Comparison of ENCODE assay signal across 9 mouse cellular contexts in genomic region chr1:172512962-172513361, GRCm38 (mm10). TPM values are rescaled to one million over a fixed set of nuclear protein-coding genes. Genes with fewer than 3 reads are reported as not detected.
A peak's percentile ranks its signal among the peaks of the same experiment; 100 is the strongest.
DNase-seq lines count a peak whose midpoint lies in the region; ATAC-seq and TF ChIP-seq lines count a peak whose summit lies in the region.
"Had no signal": no experiment of that assay in that cellular context is flagged by ENCODE, and none has a peak within 500 bp of the region (broad histone marks: within the 10 kb centered on the region; RNA-seq: fewer than 3 reads in every experiment).

No protein-coding gene starts in this region.

- peak overlapping the region; percentile 16; the same call in 1 of the 2 replicates for H3K27ac ChIP-seq in left cerebral cortex, adult 2 months
- peak overlapping the region; percentile 83 for H3K27ac ChIP-seq in gastrocnemius, adult 2 months
- no peak overlapping the region for H3K27ac ChIP-seq in hindbrain, embryonic 14.5 days
- H3K27ac ChIP-seq in midbrain, embryonic 15.5 days: no peak overlapping the region
- H3K27ac ChIP-seq in thymus, adult 2 months (ENCODE audit: control insufficient read depth, insufficient read depth, low read length): peak overlapping the region; percentile 78

- H3K9me3 ChIP-seq in hindbrain, embryonic 14.5 days (ENCODE audit: control insufficient read depth, low read length): peaks cover 5% of the 10 kb centered on the region; the same call in 1 of the 2 replicates
- H3K9me3 ChIP-seq in midbrain, embryonic 15.5 days: no peaks in the 10 kb centered on the region

- intact Hi-C loops in left cerebral cortex, adult 2 months (cut with DNase I): no loop called here
- intact Hi-C loops in left cerebral cortex, postnatal 36 days (cut with DNase I): no loop called here
- intact Hi-C loops in gastrocnemius, adult 2 months (cut with DNase I): no loop called here

- WGBS in hindbrain, embryonic 14.5 days: 31% methylated on average over 13 of the region's 13 CpGs
- 29% methylated on average over 13 of the region's 13 CpGs for WGBS in midbrain, embryonic 15.5 days
- WGBS in thymus, adult 2 months: 3% methylated on average over 13 of the region's 13 CpGs

- H3K4me2 ChIP-seq in hindbrain, embryonic 14.5 days (replicated peaks): peak overlapping the region; percentile 17; the same call in 1 of the 2 replicates
- peak overlapping the region; percentile 10; the same call in 1 of the 2 replicates for H3K4me2 ChIP-seq in midbrain, embryonic 15.5 days

- no peak overlapping the region for H3K9ac ChIP-seq in hindbrain, embryonic 14.5 days
- H3K9ac ChIP-seq in midbrain, embryonic 15.5 days: no peak overlapping the region

- H3K27me3 ChIP-seq in hindbrain, embryonic 14.5 days (ENCODE audit: control insufficient read depth, insufficient read depth, low read length): no peaks in the 10 kb centered on the region
- no peaks in the 10 kb centered on the region for H3K27me3 ChIP-seq in midbrain, embryonic 15.5 days (replicated peaks)
- no peaks in the 10 kb centered on the region for H3K27me3 ChIP-seq in thymus, adult 2 months (ENCODE audit: control insufficient read depth, insufficient read depth, low read length)

- H3K36me3 ChIP-seq in hindbrain, embryonic 14.5 days (replicated peaks; ENCODE audit: control insufficient read depth, insufficient read depth): no peaks in the 10 kb centered on the region
- no peaks in the 10 kb centered on the region for H3K36me3 ChIP-seq in midbrain, embryonic 15.5 days (replicated peaks)
- no peaks in the 10 kb centered on the region for H3K36me3 ChIP-seq in thymus, adult 2 months (ENCODE audit: control insufficient read depth, insufficient read depth, low read length)

- TF ChIP-seq CTCF in left cerebral cortex, adult 2 months (IDR thresholded peaks at IDR 0.05): peak; percentile 17
- TF ChIP-seq CTCF in gastrocnemius, adult 2 months (IDR thresholded peaks at IDR 0.05): peak; percentile 36
- no peak for TF ChIP-seq CTCF in thymus, adult 2 months (IDR thresholded peaks at IDR 0.05; ENCODE audit: borderline replicate concordance, control insufficient read depth, extremely low read depth, insufficient read depth, low read length, poor library complexity)

- DNase-seq in left cerebral cortex, adult 2 months (ENCODE audit: extremely low spot score in 1 of 2, low spot score in 2 of 2): no peak
- no peak for DNase-seq in left cerebral cortex, postnatal 36 days (ENCODE audit: low spot score in 2 of 2)
- peak; percentile 69 for DNase-seq in gastrocnemius, adult 2 months
- no peak for DNase-seq in hindbrain, embryonic 14.5 days (ENCODE audit: low spot score)
- peak; percentile 65 for DNase-seq in liver
- DNase-seq in thymus, adult 2 months: peak; percentile 78
- DNase-seq in cerebellum, postnatal 25 days: no peak

- no peak for ATAC-seq in hindbrain, embryonic 14.5 days (ENCODE audit: low FRiP score)
- no peak for ATAC-seq in midbrain, embryonic 15.5 days (replicated peaks)

- H3K4me1 ChIP-seq in hindbrain, embryonic 14.5 days (replicated peaks; ENCODE audit: control insufficient read depth, insufficient read depth, low read length): 0 out of 2 replicates have a peak, but pooled peaks cover 7% of the 10 kb centered on the region
- H3K4me1 ChIP-seq in midbrain, embryonic 15.5 days: no peaks in the 10 kb centered on the region
- H3K4me1 ChIP-seq in thymus, adult 2 months (replicated peaks; ENCODE audit: control insufficient read depth, insufficient read depth, low read length): peaks cover 32% of the 10 kb centered on the region

- TF ChIP-seq POLR2A in thymus, adult 2 months (IDR thresholded peaks at IDR 0.05; ENCODE audit: control insufficient read depth, extremely low read depth, insufficient read depth, low read length, poor library complexity): no peak

- H3K4me3 ChIP-seq in left cerebral cortex, adult 2 months: no peak overlapping the region
- H3K4me3 ChIP-seq in gastrocnemius, adult 2 months: peak overlapping the region; percentile 54
- H3K4me3 ChIP-seq in hindbrain, embryonic 14.5 days (replicated peaks; ENCODE audit: low read length): no peak overlapping the region
- no peak overlapping the region for H3K4me3 ChIP-seq in midbrain, embryonic 15.5 days
- H3K4me3 ChIP-seq in thymus, adult 2 months (ENCODE audit: control insufficient read depth, insufficient read depth, low read length): peak overlapping the region; percentile 10
- H3K4me3 ChIP-seq: myocyte had no signal

RNA-seq across cellular contexts. Expression of gene Cfap45, which starts 7.6 kb away (rescaled TPM):
- 1 to 10 TPM; 4.5 to 5.2 TPM for total RNA-seq in left cerebral cortex, adult 2 months (2021)
- total RNA-seq in left cerebral cortex, postnatal 36 days (2021): 1 to 10 TPM; 3.4 to 4.0 TPM
- total RNA-seq in gastrocnemius, adult 2 months (2021): not detected
- polyA plus RNA-seq in hindbrain, embryonic 14.5 days (2014; fragmentation: Nextera tagmentation; extraction: Ambion mirVana): 3.7 and 5.5 TPM in 2 replicates
- 3.7 and 4.2 TPM in 2 replicates for polyA plus RNA-seq in midbrain, embryonic 15.5 days (2015; fragmentation: Nextera tagmentation; extraction: Ambion mirVana)
- 0.15 and 0.56 TPM in 2 replicates for polyA plus RNA-seq in thymus, adult 2 months (2012; rRNA removed)
- polyA plus RNA-seq: myocyte had no signal

RNA-seq across cellular contexts. Expression of gene Tagln2, which starts 13.1 kb away (rescaled TPM):
- total RNA-seq in left cerebral cortex, adult 2 months (2021): 10 to 100 TPM in 1 of 2 experiments, 1 to 10 TPM in 1; 9.3 to 12.4 TPM
- total RNA-seq in left cerebral cortex, postnatal 36 days (2021): 10 to 100 TPM in 1 of 2 experiments, 1 to 10 TPM in 1; 10.0 to 11.6 TPM
- 10 to 100 TPM; 16.4 to 23.4 TPM for total RNA-seq in gastrocnemius, adult 2 months (2021)
- 53.0 and 62.6 TPM in 2 replicates for polyA plus RNA-seq in hindbrain, embryonic 14.5 days (2014; fragmentation: Nextera tagmentation; extraction: Ambion mirVana)
- 57.2 and 58.7 TPM in 2 replicates for polyA plus RNA-seq in midbrain, embryonic 15.5 days (2015; fragmentation: Nextera tagmentation; extraction: Ambion mirVana)
- 178 and 183 TPM in 2 replicates for polyA plus RNA-seq in thymus, adult 2 months (2012; rRNA removed)

RNA-seq across cellular contexts. Expression of gene Igsf9, which starts 31.4 kb away (rescaled TPM):
- total RNA-seq in left cerebral cortex, adult 2 months (2021): 10 to 100 TPM; 12.5 to 12.8 TPM
- total RNA-seq in left cerebral cortex, postnatal 36 days (2021): 10 to 100 TPM in 1 of 2 experiments, 1 to 10 TPM in 1; 8.4 to 11.2 TPM
- total RNA-seq in gastrocnemius, adult 2 months (2021): under 1 TPM in 1 of 2 experiments, not detected in 1; 0.67 TPM
- polyA plus RNA-seq in hindbrain, embryonic 14.5 days (2014; fragmentation: Nextera tagmentation; extraction: Ambion mirVana): 27.6 and 28.5 TPM in 2 replicates
- 80.6 and 83.2 TPM in 2 replicates for polyA plus RNA-seq in midbrain, embryonic 15.5 days (2015; fragmentation: Nextera tagmentation; extraction: Ambion mirVana)
- 16.4 and 20.3 TPM in 2 replicates for polyA plus RNA-seq in thymus, adult 2 months (2012; rRNA removed)

RNA-seq across cellular contexts. Expression of gene Slamf9, which starts 37.8 kb away (rescaled TPM):
- total RNA-seq in left cerebral cortex, adult 2 months (2021): under 1 TPM; 0.70 to 0.79 TPM
- under 1 TPM; 0.49 to 0.82 TPM for total RNA-seq in left cerebral cortex, postnatal 36 days (2021)
- under 1 TPM in 1 of 2 experiments, not detected in 1; 0.22 TPM for total RNA-seq in gastrocnemius, adult 2 months (2021)
- polyA plus RNA-seq in hindbrain, embryonic 14.5 days (2014; fragmentation: Nextera tagmentation; extraction: Ambion mirVana): 0.15 and 0.26 TPM in 2 replicates
- polyA plus RNA-seq in midbrain, embryonic 15.5 days (2015; fragmentation: Nextera tagmentation; extraction: Ambion mirVana): 0.13 and 0.47 TPM in 2 replicates
- polyA plus RNA-seq in thymus, adult 2 months (2012; rRNA removed): 4.3 and 7.3 TPM in 2 replicates

RNA-seq across cellular contexts. Expression of gene Vsig8, which starts 42.8 kb away (rescaled TPM):
- under 1 TPM; 0.23 to 0.26 TPM for total RNA-seq in left cerebral cortex, adult 2 months (2021)
- total RNA-seq in left cerebral cortex, postnatal 36 days (2021): under 1 TPM in 1 of 2 experiments, not detected in 1; 0.47 TPM
- total RNA-seq in gastrocnemius, adult 2 months (2021): not detected
- 0.75 and 0.90 TPM in 2 replicates for polyA plus RNA-seq in hindbrain, embryonic 14.5 days (2014; fragmentation: Nextera tagmentation; extraction: Ambion mirVana)
- 0.32 and 0.37 TPM in 2 replicates for polyA plus RNA-seq in midbrain, embryonic 15.5 days (2015; fragmentation: Nextera tagmentation; extraction: Ambion mirVana)
- polyA plus RNA-seq in thymus, adult 2 months (2012; rRNA removed): 1.8 and 1.9 TPM in 2 replicates
- polyA plus RNA-seq: myocyte had no signal

Comparison
In these comparisons a context has a peak if more than half of its experiments do, and no peak if none do; other contexts are left out.
1. DNase-seq: peak in gastrocnemius, adult 2 months (single experiment), liver (single experiment) and thymus, adult 2 months (single experiment); none in left cerebral cortex, adult 2 months (0 of 2), left cerebral cortex, postnatal 36 days (0 of 2), hindbrain, embryonic 14.5 days (single experiment) and cerebellum, postnatal 25 days (0 of 2).
2. H3K27ac ChIP-seq: peak in left cerebral cortex, adult 2 months (single experiment), gastrocnemius, adult 2 months (single experiment) and thymus, adult 2 months (single experiment); none in hindbrain, embryonic 14.5 days (single experiment) and midbrain, embryonic 15.5 days (single experiment).
3. H3K4me3 ChIP-seq: peak in gastrocnemius, adult 2 months (single experiment) and thymus, adult 2 months (single experiment); none in left cerebral cortex, adult 2 months (single experiment), hindbrain, embryonic 14.5 days (single experiment) and midbrain, embryonic 15.5 days (single experiment).
4. RNA of gene Igsf9, which starts 31.4 kb away (total RNA-seq): 12.5 to 12.8 TPM in left cerebral cortex, adult 2 months and 8.4 to 11.2 TPM in left cerebral cortex, postnatal 36 days; 0.67 TPM in gastrocnemius, adult 2 months; every median in the first group is over 4 times any median in the second.